Mouse (Mus musculus): ENCODE measurements around the gene Slc35a2. TPM values are rescaled to one million over a fixed set of nuclear protein-coding genes. Genes with fewer than 3 reads are reported as not detected.

Slc35a2 gene
- polyA plus RNA-seq, 1 experiment, result 34.7 TPM

- no peaks in the 10 kb centered on the region; the same call in 1 of the 2 replicates for H3K4me1 ChIP-seq (ENCODE audit: control insufficient read depth, insufficient read depth, insufficient read length)
- TF ChIP-seq POLR2A (IDR thresholded peaks at IDR 0.05; ENCODE audit: low read depth, low read length), result no peak
- no peak for TF ChIP-seq CTCF (IDR thresholded peaks at IDR 0.05; ENCODE audit: extremely low read depth, insufficient read depth, insufficient read length, insufficient replicate concordance)
- H3K4me3 ChIP-seq (ENCODE audit: extremely low read depth, insufficient read depth, insufficient read length), result no peak within 1 kb of the TSS
- H3K27me3 ChIP-seq (ENCODE audit: control insufficient read depth, insufficient read depth, low read length), result peaks cover 4% of the 10 kb centered on the region
- no peak for DNase-seq (ENCODE audit: low read depth in 1 of 2, low spot score in 2 of 2)
- WGBS, result 28% methylated on average over 39 of the region's 40 CpGs
- no peaks in the 10 kb centered on the region for H3K36me3 ChIP-seq (ENCODE audit: control insufficient read depth, insufficient read depth, low read length)
- H3K27ac ChIP-seq (ENCODE audit: insufficient read depth, low read length), result no peak within 1 kb of the TSS
These were observed 36.0 kb downstream of the Slc35a2 start, which contains the start of gene Pcsk1n for GRCm38 (mm10) chrX:7919601-7920383. Pcsk1n (plus strand) TSS chrX:7919822.

DNA sequence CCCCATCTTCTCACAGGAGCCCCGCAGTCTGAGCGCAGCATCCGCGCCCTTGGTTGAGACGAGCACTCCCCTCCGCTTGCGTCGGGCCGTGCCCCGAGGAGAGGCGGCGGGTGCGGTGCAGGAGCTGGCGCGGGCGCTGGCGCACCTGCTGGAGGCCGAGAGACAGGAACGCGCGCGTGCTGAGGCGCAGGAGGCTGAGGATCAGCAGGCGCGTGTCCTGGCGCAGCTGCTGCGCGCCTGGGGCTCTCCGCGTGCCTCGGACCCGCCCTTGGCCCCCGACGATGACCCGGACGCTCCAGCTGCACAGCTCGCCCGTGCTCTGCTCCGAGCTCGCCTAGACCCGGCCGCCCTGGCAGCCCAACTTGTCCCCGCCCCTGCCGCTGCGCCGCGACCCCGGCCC lies 38.2 kb downstream of the Slc35a2 start:
- peaks cover 4% of the 10 kb centered on the region for H3K27me3 ChIP-seq (ENCODE audit: control insufficient read depth, insufficient read depth, low read length)
- DNase-seq (ENCODE audit: low read depth in 1 of 2, low spot score in 2 of 2), result no peak
- 27% methylated on average over 48 of the region's 48 CpGs for WGBS
- H3K36me3 ChIP-seq (ENCODE audit: control insufficient read depth, insufficient read depth, low read length), result no peaks in the 10 kb centered on the region
- no peak for TF ChIP-seq POLR2A (IDR thresholded peaks at IDR 0.05; ENCODE audit: low read depth, low read length)
- no peak for TF ChIP-seq CTCF (IDR thresholded peaks at IDR 0.05; ENCODE audit: extremely low read depth, insufficient read depth, insufficient read length, insufficient replicate concordance)
- H3K4me3 ChIP-seq (ENCODE audit: extremely low read depth, insufficient read depth, insufficient read length), result no peak overlapping the region
- no peak overlapping the region for H3K27ac ChIP-seq (ENCODE audit: insufficient read depth, low read length)
- H3K4me1 ChIP-seq (ENCODE audit: control insufficient read depth, insufficient read depth, insufficient read length), result no peaks in the 10 kb centered on the region; the same call in 1 of the 2 replicates

- DNase-seq (ENCODE audit: low read depth in 1 of 2, low spot score in 2 of 2), result no peak
- H3K27ac ChIP-seq (ENCODE audit: insufficient read depth, low read length), result no peak overlapping the region
- no peak overlapping the region for H3K4me3 ChIP-seq (ENCODE audit: extremely low read depth, insufficient read depth, insufficient read length)
- no peaks in the 10 kb centered on the region; the same call in 1 of the 2 replicates for H3K4me1 ChIP-seq (ENCODE audit: control insufficient read depth, insufficient read depth, insufficient read length)
- H3K36me3 ChIP-seq (ENCODE audit: control insufficient read depth, insufficient read depth, low read length), result no peaks in the 10 kb centered on the region; the same call in 1 of the 2 replicates
- H3K27me3 ChIP-seq (ENCODE audit: control insufficient read depth, insufficient read depth, low read length), result peaks cover 6% of the 10 kb centered on the region; the same call in 1 of the 2 replicates
- TF ChIP-seq CTCF (IDR thresholded peaks at IDR 0.05; ENCODE audit: extremely low read depth, insufficient read depth, insufficient read length, insufficient replicate concordance) (no peak), POLR2A (IDR thresholded peaks at IDR 0.05; ENCODE audit: low read depth, low read length) (no peak)
- WGBS, result 78% methylated on average over 6 of the region's 6 CpGs
These were observed 42.4 kb downstream of the Slc35a2 start for GRCm38 (mm10) chrX:7926266-7926665.

DNA sequence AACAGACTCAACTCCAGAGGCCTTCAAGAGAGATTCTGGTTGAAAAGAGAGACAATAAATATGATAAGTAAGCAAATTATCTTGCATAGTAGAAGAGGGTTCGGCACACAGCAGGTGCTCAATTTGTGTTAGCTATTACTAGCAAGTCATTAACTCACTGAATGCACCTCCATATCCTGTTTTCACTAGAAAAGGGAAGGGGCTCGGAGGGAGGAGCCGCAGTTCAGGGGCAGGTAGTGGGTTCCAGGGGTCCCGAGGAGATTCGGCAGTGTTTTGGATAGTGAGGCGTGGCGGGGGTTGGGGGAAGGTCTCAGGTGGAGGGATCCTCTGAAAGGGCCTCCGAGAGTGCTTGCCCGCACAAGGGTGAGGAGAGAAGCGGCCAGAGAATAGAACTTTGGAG lies 43.3 kb downstream of the Slc35a2 start:
- Histone ChIP-seq H3K4me1 (ENCODE audit: control insufficient read depth, insufficient read depth, insufficient read length) (no peaks in the 10 kb centered on the region; the same call in 1 of the 2 replicates), H3K27me3 (ENCODE audit: control insufficient read depth, insufficient read depth, low read length) (0 out of 2 replicates have a peak, but pooled peaks cover 4% of the 10 kb centered on the region), H3K27ac (ENCODE audit: insufficient read depth, low read length) (no peak overlapping the region), H3K4me3 (ENCODE audit: extremely low read depth, insufficient read depth, insufficient read length) (no peak overlapping the region), H3K36me3 (ENCODE audit: control insufficient read depth, insufficient read depth, low read length) (peaks cover 1% of the 10 kb centered on the region; the same call in 1 of the 2 replicates)
- WGBS, result 33% methylated on average over 10 of the region's 10 CpGs
- no peak for DNase-seq (ENCODE audit: low read depth in 1 of 2, low spot score in 2 of 2)
- TF ChIP-seq CTCF (IDR thresholded peaks at IDR 0.05; ENCODE audit: extremely low read depth, insufficient read depth, insufficient read length, insufficient replicate concordance) (no peak), POLR2A (IDR thresholded peaks at IDR 0.05; ENCODE audit: low read depth, low read length) (no peak)

DNA sequence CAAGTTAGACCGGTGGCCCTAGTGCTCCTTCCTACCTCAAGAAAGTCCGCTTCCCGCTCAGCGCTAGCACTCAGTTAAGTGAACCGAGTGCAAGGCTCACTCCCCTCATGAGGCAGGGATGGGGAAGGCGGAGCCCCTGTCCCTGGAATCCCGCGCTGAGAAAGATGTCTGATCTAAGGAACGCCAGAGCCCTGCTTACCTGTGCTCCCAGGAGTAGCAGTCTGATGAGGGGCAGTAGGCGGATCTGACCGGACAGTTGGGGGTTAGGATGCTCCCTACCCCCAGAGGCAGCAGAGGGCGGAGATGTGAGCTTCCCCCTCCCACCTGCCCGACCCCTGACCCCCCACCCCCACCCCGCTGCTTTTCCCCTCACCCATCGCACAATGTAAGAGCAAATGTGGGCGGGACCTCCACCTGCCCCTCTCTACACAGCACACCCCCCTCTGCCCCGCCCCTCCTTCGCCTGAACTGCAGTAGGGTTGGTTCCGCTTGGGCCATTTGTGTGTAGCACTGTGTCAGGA lies 44.5 kb downstream of the Slc35a2 start, which contains the start of gene Eras:
Gene Eras, minus strand, starts transcription at position 338 of the 521 bp plus-strand sequence.
- no peak for DNase-seq (ENCODE audit: low read depth in 1 of 2, low spot score in 2 of 2)
- Histone ChIP-seq H3K4me1 (ENCODE audit: control insufficient read depth, insufficient read depth, insufficient read length) (no peaks in the 10 kb centered on the region), H3K27me3 (ENCODE audit: control insufficient read depth, insufficient read depth, low read length) (0 out of 2 replicates have a peak, but pooled peaks cover 3% of the 10 kb centered on the region), H3K27ac (ENCODE audit: insufficient read depth, low read length) (no peak within 1 kb of the TSS), H3K36me3 (ENCODE audit: control insufficient read depth, insufficient read depth, low read length) (peaks cover 1% of the 10 kb centered on the region; the same call in 1 of the 2 replicates), H3K4me3 (ENCODE audit: extremely low read depth, insufficient read depth, insufficient read length) (no peak within 1 kb of the TSS)
- WGBS, result 41% methylated on average over 19 of the region's 19 CpGs
- TF ChIP-seq POLR2A (IDR thresholded peaks at IDR 0.05; ENCODE audit: low read depth, low read length), result no peak
- TF ChIP-seq CTCF (IDR thresholded peaks at IDR 0.05; ENCODE audit: extremely low read depth, insufficient read depth, insufficient read length, insufficient replicate concordance), result no peak

DNA sequence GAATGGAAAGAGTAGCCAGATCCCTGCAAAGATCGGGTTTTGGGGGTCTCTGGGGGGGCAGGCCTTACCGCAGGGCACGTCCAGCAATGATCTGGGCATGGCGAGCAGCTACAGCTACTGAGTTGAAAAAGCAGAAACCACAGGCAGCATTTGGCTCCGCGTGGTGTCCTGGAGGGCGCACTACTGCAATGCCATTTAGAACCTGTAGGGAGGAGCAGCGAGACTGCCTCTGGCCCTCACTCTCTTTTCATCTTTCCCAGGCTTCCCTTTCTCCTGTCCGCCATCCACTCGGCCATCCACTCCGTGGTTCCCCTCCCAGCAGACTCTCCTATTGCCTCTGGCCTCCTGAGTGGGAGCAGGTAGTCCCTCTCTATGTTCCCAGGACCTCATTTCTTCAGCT lies 53.0 kb downstream of the Slc35a2 start:
- Histone ChIP-seq H3K4me1 (ENCODE audit: control insufficient read depth, insufficient read depth, insufficient read length) (no peaks in the 10 kb centered on the region), H3K4me3 (ENCODE audit: extremely low read depth, insufficient read depth, insufficient read length) (no peak overlapping the region), H3K36me3 (ENCODE audit: control insufficient read depth, insufficient read depth, low read length) (peaks cover 1% of the 10 kb centered on the region; the same call in 1 of the 2 replicates), H3K27ac (ENCODE audit: insufficient read depth, low read length) (no peak overlapping the region), H3K27me3 (ENCODE audit: control insufficient read depth, insufficient read depth, low read length) (no peaks in the 10 kb centered on the region)
- no peak for DNase-seq (ENCODE audit: low read depth in 1 of 2, low spot score in 2 of 2)
- 57% methylated on average over 11 of the region's 11 CpGs for WGBS
- TF ChIP-seq CTCF (IDR thresholded peaks at IDR 0.05; ENCODE audit: extremely low read depth, insufficient read depth, insufficient read length, insufficient replicate concordance) (no peak), POLR2A (IDR thresholded peaks at IDR 0.05; ENCODE audit: low read depth, low read length) (no peak)
